Mouse (Mus musculus): ENCODE results near the gene Bcl6. TPM values are rescaled to one million over a fixed set of nuclear protein-coding genes. Genes with fewer than 3 reads are reported as not detected.

Bcl6 gene
- polyA plus RNA-seq, 1 experiment from 2014 or later: 33.3 TPM

DNA sequence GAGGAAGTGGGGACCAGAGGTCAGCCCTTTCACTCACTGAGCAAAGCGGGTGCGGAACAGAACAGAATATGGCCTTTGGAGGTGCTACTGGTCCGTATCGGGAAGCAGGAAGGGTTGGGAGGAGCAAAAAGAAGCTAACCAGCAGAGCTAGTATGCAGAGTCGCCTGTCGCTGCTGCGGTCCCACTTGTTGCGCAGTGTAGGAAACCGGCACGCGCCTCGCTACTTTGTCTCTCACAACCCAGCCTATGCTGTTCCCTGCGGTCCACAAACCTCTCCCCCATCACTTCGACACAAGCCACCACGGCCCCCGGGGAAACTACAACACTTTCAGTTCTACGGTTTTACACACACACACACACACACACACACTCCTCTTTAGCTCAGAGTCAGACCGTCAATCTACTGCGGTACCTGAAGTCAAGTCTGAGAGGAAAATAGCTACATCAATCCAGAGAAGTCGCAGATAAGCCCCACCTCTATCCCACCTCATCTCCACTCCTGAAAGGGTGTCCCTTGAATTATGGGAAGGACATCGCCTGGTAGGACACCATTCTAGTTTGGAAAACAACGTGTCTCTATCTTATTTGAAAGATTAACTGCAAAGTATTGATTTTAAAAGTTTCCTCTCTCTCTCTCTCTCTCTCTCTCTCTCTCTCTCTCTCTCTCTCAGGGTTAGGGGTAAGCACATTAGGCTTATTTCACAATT, 3.7 kb downstream of the Bcl6 start:
- no peak for DNase-seq (ENCODE audit: low read depth, low spot score)
- no peak for TF ChIP-seq CTCF (IDR thresholded peaks at IDR 0.05)
- in situ Hi-C loops (cut with MboI; ENCODE audit: low pct_unique_long_range_greater_than_20kb): loop anchor here (5.0 to 25.0 kb wide), 9 partner anchors 410 to 1360 kb away; partner anchors contain the start of gene Lpp
- ChIA-PET CTCF (interaction anchor here (0.7 to 8.4 kb wide), 9 partner anchors 450 to 1080 kb away, joined by 3 to 138 read pairs (median 4); no protein-coding TSS in a partner anchor), POLR2A (interaction anchor here (0.6 to 1.5 kb wide), 5 partner anchors 16 to 1154 kb away, joined by 3 to 8 read pairs (median 4); no protein-coding TSS in a partner anchor)
- ATAC-seq: no peak
- H3K27me3 ChIP-seq: no peaks in the 10 kb centered on the region

DNA sequence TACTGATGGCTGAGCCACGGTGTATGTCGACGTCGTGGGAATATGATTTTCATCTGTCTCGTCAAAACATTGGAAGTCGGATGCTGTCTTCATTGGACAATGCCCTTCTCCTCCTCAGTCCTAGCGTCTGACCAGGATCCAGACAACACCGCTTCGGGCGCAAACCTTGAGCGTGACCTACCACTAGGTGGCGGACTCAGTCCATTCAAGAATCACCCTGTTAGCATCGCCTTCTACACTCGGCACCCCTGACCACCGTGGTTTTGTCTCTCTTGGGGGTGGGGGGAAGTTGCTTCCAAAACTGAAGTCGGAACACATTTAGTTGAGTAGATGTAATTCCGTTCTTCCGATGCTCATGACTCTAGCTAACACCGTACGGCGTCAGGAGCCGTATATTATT, 4.5 kb downstream of the Bcl6 start:
- ATAC-seq: no peak

DNA sequence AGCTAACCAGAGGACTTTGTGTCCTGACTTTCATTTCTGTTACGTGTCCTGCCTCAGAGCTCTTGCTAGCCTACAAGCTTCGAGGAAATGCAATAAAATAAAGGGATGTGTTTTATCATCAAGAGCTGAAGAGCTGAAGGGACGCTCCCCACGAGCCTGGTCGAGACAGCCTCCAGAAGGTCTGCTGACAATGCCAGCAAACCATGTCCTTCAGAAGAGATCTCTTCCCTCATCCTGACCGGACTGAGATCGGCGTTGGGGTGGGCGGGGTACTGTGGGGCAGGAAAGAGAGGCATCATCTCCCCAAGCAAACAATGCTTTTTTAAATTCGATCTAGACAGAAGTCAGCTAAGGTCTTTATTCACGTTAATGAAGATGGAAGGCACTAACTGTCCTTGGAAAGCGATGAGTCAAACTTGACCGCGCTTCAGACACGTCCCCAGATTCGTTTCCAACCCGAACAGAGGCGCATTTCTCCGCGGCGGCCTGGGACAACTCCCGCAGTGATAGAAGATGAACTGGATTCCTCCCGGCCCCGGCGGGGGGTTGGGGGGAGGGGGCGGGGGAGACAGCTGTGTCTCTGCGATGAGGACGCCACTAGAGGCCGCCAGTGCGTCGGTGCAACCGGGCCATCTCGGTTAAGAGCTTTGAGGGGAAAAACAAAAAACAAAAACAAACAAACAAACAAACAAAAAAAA, 5.6 kb downstream of the Bcl6 start:
- POLR2A ChIA-PET: interaction anchor here (0.5 to 1.5 kb wide), 3 partner anchors 24 to 1081 kb away, joined by 3 to 8 read pairs (median 5); no protein-coding TSS in a partner anchor
- no peak for TF ChIP-seq CTCF (IDR thresholded peaks at IDR 0.05)
- CTCF ChIA-PET: interaction anchor here (0.7 to 8.4 kb wide), 35 partner anchors 9 to 1290 kb away, joined by 3 to 138 read pairs (median 3); no protein-coding TSS in a partner anchor
- DNase-seq (ENCODE audit: low read depth, low spot score): no peak
- H3K27me3 ChIP-seq: no peaks in the 10 kb centered on the region
- ATAC-seq: no peak
- in situ Hi-C loops (cut with MboI; ENCODE audit: low pct_unique_long_range_greater_than_20kb): loop anchor here (5.0 to 25.0 kb wide), 8 partner anchors 412 to 1362 kb away; partner anchors contain the start of gene Lpp

More for the DNA sequence above, 4.5 kb downstream of the Bcl6 start:
- POLR2A ChIA-PET: interaction anchor here (0.8 to 1.5 kb wide), 3 partner anchors 840 to 1154 kb away, joined by 3 to 8 read pairs (median 4); no protein-coding TSS in a partner anchor
- DNase-seq (ENCODE audit: low read depth, low spot score): no peak
- TF ChIP-seq CTCF (IDR thresholded peaks at IDR 0.05): no peak
- no peaks in the 10 kb centered on the region for H3K27me3 ChIP-seq
- CTCF ChIA-PET: interaction anchor here (0.7 to 8.4 kb wide), 21 partner anchors 8 to 1280 kb away, joined by 3 to 138 read pairs (median 3); no protein-coding TSS in a partner anchor
- in situ Hi-C loops (cut with MboI; ENCODE audit: low pct_unique_long_range_greater_than_20kb): loop anchor here (5.0 to 25.0 kb wide), 8 partner anchors 411 to 1361 kb away; partner anchors contain the start of gene Lpp

DNA sequence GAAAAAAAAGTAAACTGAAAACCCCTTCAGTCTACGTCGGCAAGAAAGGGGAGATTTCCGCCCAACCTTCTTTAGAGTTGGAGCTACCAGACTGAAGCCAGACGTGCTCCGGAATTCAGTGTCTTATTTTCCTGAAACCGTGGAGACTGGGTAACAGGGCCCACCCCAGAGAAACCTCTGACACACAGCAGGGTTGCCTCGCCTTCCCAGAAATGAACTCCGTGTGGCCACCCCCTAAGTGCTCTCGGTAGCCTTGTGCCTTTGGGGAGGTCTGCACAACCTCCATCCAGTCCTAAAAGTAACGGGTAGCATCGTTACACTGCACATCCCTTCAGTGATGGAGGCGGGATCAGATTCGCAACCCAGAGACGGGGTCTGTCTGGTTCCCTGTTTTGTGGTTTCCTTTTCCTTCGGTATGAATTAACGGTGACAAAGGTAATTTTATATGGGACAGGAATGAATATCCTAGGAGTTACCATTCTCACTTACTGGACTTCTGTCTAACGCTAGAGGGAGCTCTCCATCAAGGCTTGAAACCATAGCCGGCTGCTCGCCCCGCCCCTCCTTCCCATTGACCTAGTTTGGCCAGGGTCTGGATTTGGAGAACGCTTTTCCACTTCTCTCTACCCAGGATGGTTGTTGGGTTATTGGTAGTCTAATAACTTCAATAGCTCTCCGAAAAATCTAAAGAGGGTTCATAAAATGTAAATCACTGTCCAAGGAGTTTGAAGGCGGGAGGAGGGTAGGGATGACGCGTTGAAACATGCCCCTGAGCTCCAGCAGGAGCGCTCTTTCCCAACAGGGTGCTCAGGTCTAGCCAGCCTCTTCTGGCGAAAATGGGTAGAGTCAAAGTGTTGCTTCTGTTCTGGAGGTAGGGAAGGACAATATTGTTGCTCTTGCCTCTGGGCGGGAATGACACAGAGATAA, 6.5 kb downstream of the Bcl6 start:
- ATAC-seq (no peak), DNase-seq (ENCODE audit: low read depth, low spot score) (no peak)
- ChIA-PET POLR2A (interaction anchor here (0.6 to 0.7 kb wide), 2 partner anchors 416 to 927 kb away, joined by 3 read pairs; no protein-coding TSS in a partner anchor), CTCF (interaction anchor here (0.8 to 8.4 kb wide), 23 partner anchors 18 to 1291 kb away, joined by 3 to 138 read pairs (median 3); no protein-coding TSS in a partner anchor)
- H3K27me3 ChIP-seq: no peaks in the 10 kb centered on the region
- in situ Hi-C loops (cut with MboI; ENCODE audit: low pct_unique_long_range_greater_than_20kb): loop anchor here (5.0 to 25.0 kb wide), 8 partner anchors 413 to 1363 kb away; partner anchors contain the start of gene Lpp
- TF ChIP-seq CTCF (IDR thresholded peaks at IDR 0.05): no peak

DNA sequence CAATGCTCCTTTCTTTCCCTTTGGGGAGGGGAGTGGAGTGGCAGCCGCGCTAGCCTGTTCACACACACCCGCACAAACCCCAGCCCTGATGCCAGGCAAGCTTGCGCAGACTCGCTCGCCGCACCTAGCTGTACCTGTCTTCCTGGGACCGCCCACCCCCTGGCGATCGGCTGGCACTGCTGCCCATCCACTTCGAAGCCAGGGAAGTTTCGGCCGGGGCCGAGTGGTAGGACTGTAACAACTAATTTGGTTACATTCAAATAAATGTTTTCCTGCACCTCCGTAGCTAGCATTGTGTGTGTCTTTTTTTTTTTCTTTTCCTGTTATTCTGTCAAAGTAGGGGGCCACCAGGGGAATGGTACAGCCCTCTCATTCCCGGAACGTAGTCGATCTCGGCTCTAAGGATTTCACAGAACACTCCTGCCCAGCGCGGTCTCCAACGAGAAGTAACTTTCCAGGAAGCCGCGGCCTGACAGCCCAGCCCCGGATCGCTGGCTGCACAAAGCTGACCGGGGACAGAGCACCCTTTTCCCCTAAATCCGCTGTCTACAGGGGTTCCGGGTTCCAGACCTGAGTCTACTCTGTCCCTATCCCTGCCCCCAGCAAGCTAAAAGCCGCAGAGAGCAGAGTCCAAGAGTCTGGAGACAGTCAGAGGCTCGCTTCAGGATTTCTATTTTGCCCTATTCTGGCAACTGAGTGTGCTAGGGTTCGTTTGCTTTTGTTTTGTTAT, 7.5 kb downstream of the Bcl6 start:
- ChIA-PET CTCF (interaction anchor here (1.2 to 8.4 kb wide), 7 partner anchors 17 to 1286 kb away, joined by 3 to 138 read pairs (median 4); no protein-coding TSS in a partner anchor), POLR2A (interaction anchor here (0.6 kb wide), 1 partner anchor 417 kb away, joined by 3 read pairs; no protein-coding TSS in a partner anchor)
- in situ Hi-C loops (cut with MboI; ENCODE audit: low pct_unique_long_range_greater_than_20kb): loop anchor here (5.0 to 25.0 kb wide), 8 partner anchors 414 to 1364 kb away; partner anchors contain the start of gene Lpp
- ATAC-seq (no peak), DNase-seq (ENCODE audit: low read depth, low spot score) (no peak)
- H3K27me3 ChIP-seq: no peaks in the 10 kb centered on the region
- no peak for TF ChIP-seq CTCF (IDR thresholded peaks at IDR 0.05)

DNA sequence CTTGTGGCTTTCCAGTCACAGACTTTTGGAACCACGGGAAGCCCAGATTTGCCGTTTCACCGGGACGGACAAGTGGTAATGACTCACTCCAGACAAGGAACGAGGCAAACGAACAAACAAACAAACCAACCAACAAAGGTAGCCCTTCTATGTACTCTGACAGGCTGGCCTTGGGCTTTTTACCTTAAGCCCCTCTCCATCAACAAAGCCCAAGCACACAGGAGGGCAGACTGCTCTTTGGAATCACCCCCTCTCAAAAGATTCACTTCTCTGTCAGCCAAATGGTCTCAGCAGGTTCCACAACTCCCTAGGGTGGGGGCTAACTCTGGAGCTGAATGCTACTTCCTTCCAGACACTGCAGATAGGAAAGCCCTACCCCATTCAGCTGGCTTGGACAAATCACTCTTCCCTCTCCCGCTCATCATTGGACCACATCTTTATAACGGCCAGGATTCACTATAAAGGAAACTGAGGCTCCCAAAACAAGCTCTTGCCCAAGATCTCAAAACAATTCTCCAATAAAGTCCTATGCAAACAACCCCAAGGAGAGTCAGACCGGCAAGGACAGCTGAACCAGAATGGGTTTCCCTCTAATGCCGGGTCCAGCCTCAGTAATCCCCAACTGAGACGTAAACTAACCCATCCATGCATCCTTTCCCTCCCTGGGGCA, 8.3 kb downstream of the Bcl6 start:
- CTCF ChIA-PET: interaction anchor here (1.3 to 8.4 kb wide), 2 partner anchors 16 to 1084 kb away, joined by 4 to 138 read pairs; no protein-coding TSS in a partner anchor
- in situ Hi-C loops (cut with MboI; ENCODE audit: low pct_unique_long_range_greater_than_20kb): loop anchor here (5.0 to 25.0 kb wide), 8 partner anchors 414 to 1364 kb away; partner anchors contain the start of gene Lpp
- TF ChIP-seq CTCF (IDR thresholded peaks at IDR 0.05): no peak
- H3K27me3 ChIP-seq: no peaks in the 10 kb centered on the region
- POLR2A ChIA-PET: no interaction called here
- DNase-seq (ENCODE audit: low read depth, low spot score) (no peak), ATAC-seq (no peak)

DNA sequence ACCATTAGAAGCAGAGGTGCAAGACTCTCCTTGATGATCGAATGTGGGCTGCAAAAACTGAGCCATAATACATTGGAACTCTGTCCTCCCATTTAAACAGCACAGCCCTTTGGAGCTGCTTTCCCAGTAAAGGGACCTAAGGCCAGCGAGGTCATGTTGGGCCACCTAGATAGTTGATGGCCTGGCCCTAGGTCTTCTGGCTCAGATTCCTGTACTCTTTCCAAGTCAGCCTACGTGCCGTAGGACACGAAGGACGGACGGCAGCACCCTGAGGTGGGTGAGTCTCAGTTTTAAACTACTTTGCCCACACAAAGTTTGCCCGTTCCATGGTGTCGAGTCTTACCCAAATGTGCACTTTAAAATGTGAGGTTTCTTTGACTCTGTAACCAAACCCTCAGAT, 9.2 kb downstream of the Bcl6 start:
- in situ Hi-C loops (cut with MboI; ENCODE audit: low pct_unique_long_range_greater_than_20kb): loop anchor here (25.0 kb wide), 1 partner anchor 708 kb away; no protein-coding TSS in a partner anchor
- ChIA-PET POLR2A (no interaction called here), CTCF (interaction anchor here (8.4 kb wide), 1 partner anchor 1085 kb away, joined by 138 read pairs; no protein-coding TSS in a partner anchor)
- no peaks in the 10 kb centered on the region for H3K27me3 ChIP-seq
- ATAC-seq (no peak), DNase-seq (ENCODE audit: low read depth, low spot score) (no peak)
- no peak for TF ChIP-seq CTCF (IDR thresholded peaks at IDR 0.05)

DNA sequence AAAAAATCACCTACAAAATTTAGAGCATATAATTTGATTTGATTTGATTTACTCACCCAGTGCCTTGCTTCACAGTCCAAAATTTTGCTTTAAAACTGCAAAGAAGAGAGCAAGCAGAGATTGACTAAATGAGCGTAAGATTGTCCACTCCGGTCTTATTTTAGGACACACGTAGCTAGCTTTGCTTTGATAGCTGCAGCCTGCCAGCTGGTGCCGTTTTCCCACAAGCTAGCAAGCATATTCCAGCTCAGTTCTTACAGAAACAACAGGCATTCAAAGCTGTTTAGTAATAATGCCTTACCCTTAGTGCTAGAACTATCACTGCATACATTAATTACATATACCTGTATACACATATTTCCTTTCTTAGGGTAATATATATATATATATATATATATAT, 10.2 kb downstream of the Bcl6 start:
- no peak for TF ChIP-seq CTCF (IDR thresholded peaks at IDR 0.05)
- POLR2A ChIA-PET: interaction anchor here (0.6 to 0.7 kb wide), 2 partner anchors 12 to 872 kb away, joined by 3 to 4 read pairs; no protein-coding TSS in a partner anchor
- ATAC-seq: no peak
- CTCF ChIA-PET: no interaction called here
- DNase-seq (ENCODE audit: low read depth, low spot score): no peak
- H3K27me3 ChIP-seq: no peaks in the 10 kb centered on the region
- in situ Hi-C loops (cut with MboI; ENCODE audit: low pct_unique_long_range_greater_than_20kb): loop anchor here (25.0 kb wide), 1 partner anchor 709 kb away; no protein-coding TSS in a partner anchor
